Mouse (Mus musculus) E14TG2a.4 (cell line): ENCODE measurements at regions not wholly inside any gene's neighbourhood (a gene's known extent, or its start where the extent isn't known, plus 50 kb on each side); places are given as distances from the start of the nearest gene placed in this dataset.

Source experiments
- CTCF ChIP-seq: conservative IDR thresholded peaks from 2 replicates; pipeline ENCODE4 v1.5.1; 2014; ENCODE audit warnings: low read length
- NANOG ChIP-seq: IDR thresholded peaks from 2 replicates; pipeline ENCODE4 v1.6.1; 2014; ENCODE audit warnings: borderline replicate concordance, low read length, mixed read lengths
- POU5F1 ChIP-seq: IDR thresholded peaks from 2 replicates; pipeline ENCODE4 v1.6.1; 2014; ENCODE audit warnings: low read length, borderline replicate concordance

DNA sequence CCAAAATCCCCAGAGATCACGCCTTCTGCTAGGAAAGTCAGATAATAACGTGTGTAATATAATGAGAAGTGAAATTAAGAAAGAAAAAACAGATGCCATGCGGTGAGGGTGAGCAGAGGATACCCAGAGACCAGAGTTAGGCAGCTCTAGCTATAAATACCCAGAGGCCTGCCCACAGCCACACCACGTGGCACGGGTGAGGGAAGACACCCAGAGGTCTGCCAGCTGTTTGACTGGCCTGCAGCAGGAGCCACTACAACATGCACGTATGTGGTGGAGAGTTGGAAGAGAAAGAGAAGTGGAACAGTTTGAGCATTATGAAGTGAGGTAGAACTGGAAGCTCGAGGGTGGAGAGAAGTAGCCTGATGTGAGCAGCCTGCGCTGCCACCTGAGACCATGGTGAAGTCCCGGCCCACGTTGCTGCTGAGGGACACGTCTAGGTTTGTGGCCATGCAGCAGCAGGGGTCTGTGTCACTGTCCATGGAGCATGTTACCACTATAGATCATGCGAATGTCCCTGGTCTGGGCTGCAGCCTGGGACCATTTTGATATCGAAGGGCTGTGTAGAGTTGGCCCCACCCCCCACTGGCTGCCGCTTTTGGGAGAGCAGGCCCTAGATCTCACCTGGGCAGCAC is 88.2 kb upstream of the Fyn start:
- no peak for TF ChIP-seq CTCF
- no peak for TF ChIP-seq POU5F1
- TF ChIP-seq NANOG: no peak
